Mouse (Mus musculus) forebrain, embryonic 11.5 days (tissue): ENCODE results near the gene Iqschfp. TPM values are rescaled to one million over a fixed set of nuclear protein-coding genes. Genes with fewer than 3 reads are reported as not detected.

Source experiments
- ATAC-seq: fragments of 200-750 bp; cut with Nextera tagmentation; replicated peaks from 2 replicates; pipeline ENCODE4 v1.8.0; 2017; ENCODE audit warnings: moderate TSS enrichment; ENCODE audit not compliant: low FRiP score
- DNase-seq: peaks from one replicate; pipeline ENCODE4 v3.0.0-alpha.2; 2017; ENCODE audit warnings: low spot score
- H3K27ac ChIP-seq: fragments of 300-500 bp; sonication (generic); 2 replicates; pipeline ENCODE4 v1.5.1; 2014; ENCODE audit warnings: low read depth, low read length
- H3K27me3 ChIP-seq: fragments of 300-500 bp; sonication (generic); 2 replicates; pipeline ENCODE4 v1.6.1; 2014; ENCODE audit warnings: mild to moderate bottlenecking, low read length, mixed read lengths; ENCODE audit not compliant: control insufficient read depth, insufficient read depth
- H3K36me3 ChIP-seq: fragments of 300-500 bp; sonication (generic); 2 replicates; pipeline ENCODE4 v1.6.1; 2014; ENCODE audit warnings: mild to moderate bottlenecking, low read length, moderate library complexity, mixed read lengths; ENCODE audit not compliant: control insufficient read depth, insufficient read depth
- H3K4me1 ChIP-seq: fragments of 300-500 bp; sonication (generic); replicated peaks from 2 replicates; pipeline ENCODE4 v1.6.1; 2014; ENCODE audit warnings: low read length, mixed read lengths; ENCODE audit not compliant: control insufficient read depth, insufficient read depth
- H3K4me2 ChIP-seq: fragments of 300-500 bp; sonication (generic); 2 replicates; pipeline ENCODE4 v1.6.1; 2014; ENCODE audit warnings: low read depth, mild to moderate bottlenecking, low read length, moderate library complexity, mixed read lengths; ENCODE audit not compliant: severe bottlenecking
- H3K4me3 ChIP-seq: fragments of 300-500 bp; sonication (generic); 2 replicates; pipeline ENCODE4 v1.5.1; 2014; ENCODE audit warnings: low read depth, low read length
- H3K9ac ChIP-seq: fragments of 300-500 bp; sonication (generic); 2 replicates; pipeline ENCODE4 v1.6.1; 2014; ENCODE audit warnings: low read length
- H3K9me3 ChIP-seq: fragments of 300-500 bp; sonication (generic); 2 replicates; pipeline ENCODE4 v1.6.1; 2016; ENCODE audit warnings: low read length, mixed read lengths; ENCODE audit not compliant: control insufficient read depth
- WGBS: fragments of 180-500 bp; shearing (Covaris S2); extraction: QIAGEN DNeasy Blood & Tissue Kit; methylation state at CpG from one replicate; pipeline ENCODE4 v1.1.7; 2014; 5-methylcytosine and 5-hydroxymethylcytosine counted together
- polyA plus RNA-seq: library from polyadenylated mRNA; unstranded; fragments of >200 nt; fragmentation: Nextera tagmentation; extraction: Ambion mirVana; gene quantifications from 2 replicates; pipeline ENCODE4 v1.2.1, GENCODE M21; 2014

The Iqschfp gene
- polyA plus RNA-seq, 1 experiment from 2014 or later = 1.3 TPM

- Histone ChIP-seq H3K27ac (no peak overlapping the region), H3K9me3 (no peaks in the 10 kb centered on the region), H3K4me2 (no peak overlapping the region), H3K4me1 (peaks cover 18% of the 10 kb centered on the region; the same call in 1 of the 2 replicates), H3K9ac (no peak overlapping the region), H3K27me3 (no peaks in the 10 kb centered on the region), H3K36me3 (no peaks in the 10 kb centered on the region; the same call in 1 of the 2 replicates), H3K4me3 (no peak overlapping the region)
- peak; percentile 21 for DNase-seq
- WGBS = 78% methylated on average over 10 of the region's 10 CpGs
- no peak for ATAC-seq
These were observed 683.8 kb downstream of the Iqschfp start for GRCm38 (mm10) chr3:68575636-68576340.

GRCm38 (mm10) chr3:68576431-68576830 is 684.4 kb downstream of the Iqschfp start:
- no peak overlapping the region for H3K4me2 ChIP-seq
- DNase-seq (no peak), ATAC-seq (0 out of 2 replicates have a peak, but pooled peaks have one; percentile 12)
- H3K36me3 ChIP-seq = no peaks in the 10 kb centered on the region; the same call in 1 of the 2 replicates
- H3K4me1 ChIP-seq = peaks cover 18% of the 10 kb centered on the region; the same call in 1 of the 2 replicates
- H3K4me3 ChIP-seq = no peak overlapping the region
- H3K27ac ChIP-seq = no peak overlapping the region
- 19% methylated on average over 7 of the region's 7 CpGs for WGBS
- H3K9ac ChIP-seq = peak overlapping the region; percentile 0; the same call in 1 of the 2 replicates
- H3K27me3 ChIP-seq = no peaks in the 10 kb centered on the region
- no peaks in the 10 kb centered on the region for H3K9me3 ChIP-seq

GRCm38 (mm10) chr3:68576948-68577347 is 684.9 kb downstream of the Iqschfp start:
- ATAC-seq = no peak
- Histone ChIP-seq H3K27me3 (no peaks in the 10 kb centered on the region), H3K4me3 (no peak overlapping the region), H3K4me2 (no peak overlapping the region), H3K36me3 (no peaks in the 10 kb centered on the region; the same call in 1 of the 2 replicates), H3K27ac (no peak overlapping the region), H3K4me1 (peaks cover 18% of the 10 kb centered on the region; the same call in 1 of the 2 replicates), H3K9ac (no peak overlapping the region; the same call in 1 of the 2 replicates), H3K9me3 (no peaks in the 10 kb centered on the region)
- peak; percentile 25 for DNase-seq
- WGBS = 73% methylated on average over 5 of the region's 5 CpGs

- Histone ChIP-seq H3K4me1 (peaks cover 19% of the 10 kb centered on the region), H3K36me3 (no peaks in the 10 kb centered on the region; the same call in 1 of the 2 replicates), H3K27ac (no peak overlapping the region), H3K4me3 (no peak overlapping the region), H3K27me3 (no peaks in the 10 kb centered on the region), H3K9ac (no peak overlapping the region), H3K4me2 (no peak overlapping the region), H3K9me3 (no peaks in the 10 kb centered on the region)
- no peak for DNase-seq
- no peak for ATAC-seq
- 72% methylated on average over 13 of the region's 13 CpGs for WGBS
These were observed 689.6 kb downstream of the Iqschfp start for GRCm38 (mm10) chr3:68581591-68581990.

GRCm38 (mm10) chr3:68582103-68582740 is 690.2 kb downstream of the Iqschfp start:
- Histone ChIP-seq H3K9ac (no peak overlapping the region), H3K4me2 (no peak overlapping the region), H3K36me3 (no peaks in the 10 kb centered on the region; the same call in 1 of the 2 replicates), H3K27ac (peak overlapping the region; percentile 77; the same call in 1 of the 2 replicates), H3K27me3 (no peaks in the 10 kb centered on the region), H3K4me1 (peaks cover 21% of the 10 kb centered on the region), H3K4me3 (no peak overlapping the region), H3K9me3 (no peaks in the 10 kb centered on the region)
- ATAC-seq (no peak; the same call in 1 of the 2 replicates), DNase-seq (no peak)
- 74% methylated on average over 12 of the region's 12 CpGs for WGBS

GRCm38 (mm10) chr3:68583031-68583693 is 691.1 kb downstream of the Iqschfp start:
- no peak for DNase-seq
- H3K9ac ChIP-seq = peak overlapping the region; percentile 48

GRCm38 (mm10) chr3:68583771-68584511 is 691.9 kb downstream of the Iqschfp start:
- no peaks in the 10 kb centered on the region; the same call in 1 of the 2 replicates for H3K36me3 ChIP-seq
- H3K9me3 ChIP-seq = no peaks in the 10 kb centered on the region
- DNase-seq (no peak), ATAC-seq (peak; percentile 42; the same call in 1 of the 2 replicates)
- no peaks in the 10 kb centered on the region for H3K27me3 ChIP-seq
- H3K4me2 ChIP-seq = peak overlapping the region; percentile 28; the same call in 1 of the 2 replicates
- H3K9ac ChIP-seq = peak overlapping the region; percentile 48
- WGBS = 37% methylated on average over 14 of the region's 14 CpGs
- H3K27ac ChIP-seq = peak overlapping the region; percentile 77; the same call in 1 of the 2 replicates
- H3K4me3 ChIP-seq = no peak overlapping the region
- peaks cover 24% of the 10 kb centered on the region for H3K4me1 ChIP-seq

More at GRCm38 (mm10) chr3:68583031-68583693, 691.1 kb downstream of the Iqschfp start:
- Histone ChIP-seq H3K4me1 (peaks cover 24% of the 10 kb centered on the region), H3K27ac (peak overlapping the region; percentile 77), H3K9me3 (no peaks in the 10 kb centered on the region), H3K4me2 (peak overlapping the region; percentile 28), H3K4me3 (no peak overlapping the region), H3K36me3 (no peaks in the 10 kb centered on the region; the same call in 1 of the 2 replicates), H3K27me3 (no peaks in the 10 kb centered on the region)
- no peak; the same call in 1 of the 2 replicates for ATAC-seq
- WGBS = 8% methylated on average over 14 of the region's 14 CpGs

GRCm38 (mm10) chr3:68585213-68585612 is 693.2 kb downstream of the Iqschfp start:
- no peak overlapping the region for H3K4me3 ChIP-seq
- H3K27ac ChIP-seq = no peak overlapping the region
- H3K27me3 ChIP-seq = no peaks in the 10 kb centered on the region
- H3K4me1 ChIP-seq = peaks cover 24% of the 10 kb centered on the region
- no peak overlapping the region for H3K4me2 ChIP-seq
- no peaks in the 10 kb centered on the region for H3K9me3 ChIP-seq
- 83% methylated on average over 4 of the region's 4 CpGs for WGBS
- no peaks in the 10 kb centered on the region for H3K36me3 ChIP-seq
- H3K9ac ChIP-seq = no peak overlapping the region
- ATAC-seq (no peak), DNase-seq (no peak)
